Mouse (Mus musculus): ENCODE results near the gene Fam20b.

Fam20b gene

DNA sequence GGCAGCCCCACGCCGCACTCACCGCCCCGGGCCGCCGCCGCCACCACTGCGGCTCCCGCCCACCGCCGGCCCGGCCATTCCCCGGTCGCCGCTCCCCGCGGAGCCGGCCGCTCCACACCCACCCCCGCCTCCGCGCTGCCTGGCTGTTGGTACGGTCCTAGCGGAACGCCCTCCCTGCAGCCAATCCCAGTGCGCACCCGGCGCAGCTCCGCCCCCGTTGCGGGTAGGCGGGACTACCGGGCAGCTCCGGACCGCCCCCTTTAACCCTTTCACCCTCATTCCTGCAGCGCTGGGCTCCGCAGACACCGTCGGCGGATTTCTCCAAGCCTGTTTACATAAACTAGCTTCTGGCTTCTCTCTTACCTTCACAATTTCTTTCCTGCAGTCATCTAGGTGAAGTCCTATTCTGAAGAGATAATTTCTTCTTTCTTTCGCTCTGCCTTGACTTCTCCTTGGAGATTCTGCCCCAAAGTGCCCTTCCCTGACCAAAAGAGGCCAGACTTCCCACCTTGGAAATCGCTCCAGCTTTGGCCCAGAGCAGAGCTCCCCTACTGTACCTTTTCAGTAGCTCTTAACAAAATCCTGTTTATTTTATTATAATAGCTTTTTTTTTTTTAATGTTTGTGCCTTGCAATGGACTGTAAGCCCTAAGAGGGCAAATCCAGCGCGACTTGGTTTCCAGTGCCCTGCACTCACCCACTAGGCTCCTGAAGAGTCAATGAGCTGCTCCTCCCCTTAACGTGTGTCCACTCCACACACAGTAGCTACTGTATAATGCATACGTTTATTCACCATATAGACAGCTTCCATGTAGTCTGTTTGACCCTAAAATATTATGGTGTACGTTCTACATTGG lies at the start of gene Fam20b:
Gene Fam20b, minus strand, starts transcription at position 137 of the 856 bp plus-strand sequence.
- in situ Hi-C loops (cut with MboI), result no loop called here

DNA sequence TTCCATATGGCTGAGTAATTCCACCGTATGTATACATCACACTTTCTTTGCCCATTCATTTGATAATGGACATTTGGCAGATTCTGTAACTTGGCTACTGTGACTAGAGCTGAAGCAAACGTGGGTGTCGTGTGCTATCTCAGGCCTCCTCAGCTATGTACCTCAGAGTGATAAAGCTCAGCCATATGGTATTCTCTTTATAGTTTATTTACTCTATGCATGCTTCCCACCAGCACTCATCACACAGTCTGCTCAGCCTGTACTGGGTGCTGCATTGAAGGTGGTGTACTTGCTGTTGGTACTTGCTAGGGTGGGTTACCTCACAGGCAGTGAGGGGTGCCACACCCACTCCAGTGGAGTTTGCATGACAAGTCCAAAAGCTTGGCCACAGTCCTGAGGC lies 46.4 kb upstream of the Fam20b start:
- in situ Hi-C loops (cut with MboI), result no loop called here

GRCm38 (mm10) chr1:156764584-156764983 lies 45.7 kb upstream of the Fam20b start:
- in situ Hi-C loops (cut with MboI), result no loop called here

- in situ Hi-C loops (cut with MboI), result no loop called here
These were observed 44.4 kb upstream of the Fam20b start for GRCm38 (mm10) chr1:156763280-156763679.

GRCm38 (mm10) chr1:156761430-156761801 lies 42.5 kb upstream of the Fam20b start:
- in situ Hi-C loops (cut with MboI), result no loop called here

DNA sequence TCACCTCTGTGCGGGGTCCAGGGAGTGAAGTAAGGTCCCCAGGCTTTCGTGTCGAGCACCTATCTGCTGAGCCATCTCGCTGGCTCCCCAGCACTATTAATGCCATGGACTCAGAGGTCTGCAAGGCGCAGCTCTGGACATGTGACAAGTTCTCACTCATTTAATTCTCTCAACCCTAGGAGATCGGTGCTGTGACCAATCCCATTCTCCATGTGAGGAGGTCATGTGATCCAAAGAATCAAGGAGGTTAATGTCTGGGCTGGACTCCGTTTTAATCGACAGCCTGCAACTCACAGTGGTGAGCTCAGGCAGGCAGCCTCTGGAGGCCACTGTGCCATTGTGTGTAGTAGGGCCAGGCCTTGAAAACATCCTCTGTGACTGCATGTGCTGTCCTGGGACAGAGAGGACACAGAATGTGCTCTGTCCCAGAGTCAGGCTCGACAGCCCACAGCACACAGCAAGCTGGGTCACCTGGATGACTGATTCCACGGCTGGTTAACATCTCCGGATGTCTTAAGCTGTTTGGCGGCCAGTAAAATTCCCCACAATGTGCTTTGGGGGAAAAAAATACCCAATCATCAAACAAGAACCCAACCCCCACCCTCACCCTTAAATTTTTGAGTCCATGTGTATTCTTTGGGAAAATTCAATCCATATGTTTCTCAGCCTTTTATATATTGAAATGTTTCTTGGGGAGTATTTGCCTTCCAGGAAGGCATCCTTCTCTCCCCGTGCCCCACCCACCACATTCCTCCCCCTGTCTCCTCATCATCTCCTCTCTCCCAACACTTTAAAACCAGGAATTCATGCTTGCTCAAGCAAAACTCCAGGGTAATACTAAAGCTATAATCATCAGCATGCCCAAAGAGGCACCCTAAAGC lies 41.9 kb upstream of the Fam20b start:
- in situ Hi-C loops (cut with MboI), result no loop called here

DNA sequence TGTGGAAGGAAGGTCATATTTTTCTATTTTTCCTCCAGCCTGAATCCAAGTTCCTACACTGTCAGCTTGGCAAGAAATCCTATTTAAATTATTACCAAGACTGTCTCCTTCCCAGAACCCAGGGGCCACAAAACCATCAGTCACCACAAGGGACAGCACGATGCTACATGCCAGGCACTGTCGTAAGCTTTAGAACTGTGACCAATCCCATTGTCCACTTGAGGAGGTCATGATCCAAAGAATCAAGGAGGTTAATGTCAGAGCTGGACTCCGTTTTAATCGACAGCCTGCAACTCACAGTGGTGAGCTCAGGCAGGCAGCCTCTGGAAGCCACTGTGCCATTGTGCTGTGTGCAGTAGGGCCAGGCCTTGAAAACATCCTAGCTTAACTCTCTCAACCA lies 39.4 kb upstream of the Fam20b start:
- in situ Hi-C loops (cut with MboI), result no loop called here

DNA sequence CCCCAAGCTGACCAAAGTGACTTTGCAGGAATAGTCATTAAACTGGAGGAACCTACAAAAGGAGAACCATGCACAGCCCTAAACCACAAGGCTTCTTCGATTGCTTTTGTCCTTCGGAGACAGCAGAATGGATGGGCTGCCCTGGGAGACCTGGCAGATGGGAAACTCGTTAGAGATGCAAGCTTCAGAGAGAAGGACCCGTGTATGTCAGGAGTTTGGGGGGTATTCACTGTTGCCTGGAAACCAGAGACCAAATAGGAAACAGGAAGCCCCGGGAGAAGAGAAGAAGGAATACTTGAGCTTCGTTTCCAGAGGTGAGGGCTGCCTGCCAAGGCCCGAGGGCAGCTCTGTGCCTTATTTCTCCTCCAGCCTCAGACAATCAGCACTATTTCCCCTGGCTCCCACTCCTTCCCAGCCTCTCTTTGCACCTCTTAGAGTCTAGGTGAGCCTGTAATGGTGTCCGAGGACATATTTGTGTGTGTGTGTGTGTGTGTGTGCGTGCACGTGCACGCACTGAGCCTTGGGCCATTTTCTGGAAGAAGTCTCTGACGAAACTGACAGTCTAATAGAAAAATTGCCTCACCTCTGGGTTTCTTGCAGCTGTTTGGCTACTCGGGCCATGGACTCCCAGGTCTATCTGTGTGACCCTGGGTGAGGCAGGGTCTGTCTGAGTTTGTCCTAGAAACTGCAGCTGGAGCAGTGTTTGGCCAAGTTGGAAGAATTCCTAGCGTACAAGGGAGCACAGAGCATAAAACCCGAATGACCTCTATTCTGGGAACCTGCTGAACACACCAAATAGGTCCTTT lies 35.9 kb upstream of the Fam20b start:
- in situ Hi-C loops (cut with MboI), result no loop called here

DNA sequence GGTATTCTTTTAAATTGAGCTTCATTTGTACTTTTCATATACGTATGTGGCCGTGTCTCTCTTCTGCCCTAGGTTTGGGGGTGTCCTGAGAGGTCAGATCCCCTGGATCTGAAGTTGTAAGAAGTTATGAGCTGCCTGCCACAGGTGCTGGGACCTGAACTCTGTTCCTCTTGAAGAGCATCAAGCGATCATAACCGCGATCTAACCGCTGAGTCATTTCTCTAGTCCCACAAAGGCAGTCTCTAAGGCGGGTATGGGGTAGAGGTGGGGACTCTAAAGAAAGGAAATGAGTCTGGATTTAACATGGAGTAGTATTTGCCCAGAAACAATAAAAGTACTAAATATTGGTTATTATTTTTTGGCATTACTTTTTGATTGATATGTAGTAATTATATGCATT lies 34.1 kb upstream of the Fam20b start:
- in situ Hi-C loops (cut with MboI), result no loop called here

DNA sequence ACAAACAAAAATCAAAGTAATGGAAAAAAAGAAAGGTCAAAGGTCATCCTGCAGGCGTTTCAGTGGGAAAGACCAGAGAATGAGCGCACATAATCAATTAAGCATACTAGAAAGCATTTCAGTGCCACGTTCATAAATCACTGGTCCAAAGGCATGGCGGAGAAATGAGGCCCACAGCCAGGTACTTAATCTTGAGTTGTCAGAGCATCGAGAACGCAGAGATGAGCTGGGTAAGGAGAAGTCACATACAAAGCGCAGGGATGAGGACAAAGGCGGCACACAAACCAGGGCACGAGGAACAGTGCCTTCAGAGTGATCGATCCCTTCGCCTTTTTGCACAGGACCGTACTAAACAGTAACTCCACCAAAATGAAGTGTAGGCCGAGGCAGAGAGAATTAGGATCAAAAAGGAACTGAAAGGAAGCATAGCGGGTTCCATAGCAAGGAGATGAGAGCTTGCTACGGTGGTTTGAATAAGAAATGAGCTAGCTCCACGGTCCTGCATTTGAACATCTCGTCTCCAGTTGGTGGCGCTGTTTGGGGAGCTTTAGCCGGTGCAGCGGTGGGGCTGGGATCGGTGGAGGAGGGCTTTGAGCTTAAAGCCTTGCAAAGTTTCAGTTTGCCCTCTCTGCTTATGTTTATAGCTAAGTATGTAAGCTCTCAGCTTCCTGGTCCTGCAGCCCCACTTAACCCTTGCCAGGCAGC lies 33.3 kb upstream of the Fam20b start:
- in situ Hi-C loops (cut with MboI), result no loop called here

GRCm38 (mm10) chr1:156750261-156750660 lies 31.4 kb upstream of the Fam20b start:
- in situ Hi-C loops (cut with MboI), result no loop called here

DNA sequence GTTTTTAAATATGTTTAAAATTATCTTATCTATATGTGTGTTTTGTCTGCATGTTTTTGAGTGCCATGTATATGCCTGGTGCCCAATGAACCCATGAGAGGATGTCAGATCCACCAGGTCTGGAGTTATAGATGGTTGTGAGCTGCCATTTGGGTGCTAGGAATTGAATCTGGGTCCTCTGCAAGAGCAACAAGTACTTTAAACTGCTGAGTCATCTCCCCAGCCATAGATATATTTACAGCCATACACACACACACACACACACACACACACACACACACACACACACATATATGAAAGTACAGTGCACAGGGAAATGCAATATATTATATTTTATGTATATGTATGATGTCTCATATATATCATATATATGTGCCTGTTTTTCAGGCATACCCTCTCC lies 30.2 kb upstream of the Fam20b start:
- in situ Hi-C loops (cut with MboI), result loop anchor here (25.0 kb wide), 1 partner anchor 688 kb away; no protein-coding TSS in a partner anchor

- in situ Hi-C loops (cut with MboI), result loop anchor here (25.0 kb wide), 1 partner anchor 689 kb away; no protein-coding TSS in a partner anchor
These were observed 29.6 kb upstream of the Fam20b start for GRCm38 (mm10) chr1:156748435-156749005.

DNA sequence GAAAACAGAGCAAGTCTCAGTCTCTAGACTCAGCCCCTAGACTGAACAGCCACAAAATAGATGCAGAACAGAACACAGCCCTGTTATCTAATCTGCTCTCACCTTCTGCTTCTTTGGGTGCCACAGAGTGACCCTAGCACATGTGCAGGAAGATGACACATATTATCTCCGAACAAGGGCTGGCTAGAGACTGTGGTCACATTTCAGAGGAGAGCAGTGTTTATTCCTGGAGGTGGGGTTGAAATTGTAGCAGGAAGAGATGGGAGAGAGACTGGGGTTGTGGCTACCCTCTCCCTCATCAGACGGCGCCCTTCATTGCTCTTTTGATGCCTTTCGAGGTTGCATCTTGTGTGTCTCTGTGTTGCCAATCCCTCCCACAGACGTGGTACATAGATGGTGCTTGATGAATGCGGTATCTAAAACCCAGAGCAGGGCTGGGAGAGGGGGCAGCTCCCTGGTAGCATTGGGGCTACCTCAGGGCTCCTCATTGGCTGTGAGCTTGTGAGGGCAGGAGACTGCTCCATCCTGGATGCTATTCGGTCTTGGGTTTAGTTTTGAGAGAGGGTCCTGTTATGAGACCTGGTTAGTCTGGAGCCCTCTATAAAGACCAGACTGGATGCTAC lies 26.4 kb upstream of the Fam20b start:
- in situ Hi-C loops (cut with MboI), result loop anchor here (25.0 kb wide), 1 partner anchor 692 kb away; no protein-coding TSS in a partner anchor

DNA sequence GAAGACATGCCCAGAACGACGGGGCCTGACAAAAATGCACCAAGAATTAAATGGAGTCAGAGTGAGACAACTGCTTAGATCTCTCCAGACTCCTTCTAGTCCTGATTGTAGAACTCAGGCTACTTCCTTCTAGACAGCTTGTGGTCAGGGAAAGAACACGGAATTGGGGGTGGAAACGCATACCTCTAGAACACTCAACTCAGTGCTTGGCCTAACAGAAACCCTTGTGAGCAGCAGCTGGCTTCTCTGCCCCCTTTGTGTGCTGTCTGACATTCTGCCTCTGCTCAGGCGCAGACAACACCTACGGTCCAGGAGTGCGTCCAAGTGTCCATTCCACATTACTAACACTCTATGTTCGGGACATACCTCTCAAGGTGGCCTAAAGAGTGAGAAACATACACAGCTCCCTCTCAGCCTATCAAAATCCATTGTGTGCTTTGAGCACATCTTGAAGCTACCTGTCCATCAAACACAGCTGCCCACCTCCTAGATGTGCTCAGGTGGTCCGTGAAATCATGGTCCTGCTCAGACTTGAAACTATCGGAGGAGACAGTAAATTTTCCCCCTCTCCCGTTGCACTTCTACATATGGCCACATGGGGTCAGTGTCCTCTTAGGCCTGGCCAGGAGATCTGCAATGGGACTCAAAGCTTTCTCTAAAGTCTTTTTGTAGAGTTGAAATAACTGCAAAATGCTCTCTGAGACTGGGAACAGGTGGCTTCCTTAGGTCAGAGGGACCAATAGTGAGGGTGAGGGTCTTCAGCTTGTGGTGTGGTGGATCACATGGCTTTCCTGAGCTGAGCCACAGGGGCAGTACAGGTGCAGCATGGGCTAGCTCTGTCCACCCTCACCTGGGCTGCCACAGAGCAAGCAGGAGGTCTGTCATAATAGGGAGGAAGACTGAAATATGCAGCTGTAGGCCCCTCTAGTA lies 22.9 kb upstream of the Fam20b start:
- in situ Hi-C loops (cut with MboI), result loop anchor here (5.0 to 25.0 kb wide), 2 partner anchors 336 to 696 kb away; no protein-coding TSS in a partner anchor

- in situ Hi-C loops (cut with MboI), result loop anchor here (25.0 kb wide), 1 partner anchor 702 kb away; no protein-coding TSS in a partner anchor
These were observed 16.9 kb upstream of the Fam20b start for GRCm38 (mm10) chr1:156735788-156736187.

- in situ Hi-C loops (cut with MboI), result loop anchor here (25.0 kb wide), 1 partner anchor 703 kb away; no protein-coding TSS in a partner anchor
These were observed 15.1 kb upstream of the Fam20b start for GRCm38 (mm10) chr1:156734019-156734418.

- in situ Hi-C loops (cut with MboI), result loop anchor here (25.0 kb wide), 1 partner anchor 704 kb away; no protein-coding TSS in a partner anchor
These were observed 14.7 kb upstream of the Fam20b start for GRCm38 (mm10) chr1:156733559-156733958.

DNA sequence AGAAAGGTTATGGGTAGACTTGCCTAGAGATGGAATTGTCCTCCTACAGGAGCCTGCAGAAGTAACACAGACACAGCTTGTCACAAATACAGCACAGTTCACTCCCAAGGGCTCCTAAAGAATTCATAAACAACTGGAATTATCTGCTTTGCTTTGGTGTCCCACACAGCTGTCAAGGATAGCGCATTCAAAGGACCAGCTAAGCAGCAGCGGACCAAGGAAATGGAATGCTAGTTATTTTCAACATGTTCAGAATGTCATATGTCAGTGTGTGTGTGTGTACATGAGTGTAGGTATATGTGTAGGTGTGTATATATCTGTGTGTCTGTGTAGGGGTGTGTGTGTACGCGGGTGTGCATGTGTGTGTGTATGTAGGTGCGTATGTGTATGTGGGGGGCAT lies 14.1 kb upstream of the Fam20b start:
- in situ Hi-C loops (cut with MboI), result loop anchor here (25.0 kb wide), 1 partner anchor 704 kb away; no protein-coding TSS in a partner anchor

Measured in mature B cell (primary cell).